Mouse (Mus musculus): ENCODE results near the gene Serpinb6d.

Gene Serpinb6d

GRCm38 (mm10) chr13:33661105-33661504, at the start of gene Serpinb6d:
Gene Serpinb6d (plus strand): TSS chr13:33661405.
- no peak for DNase-seq

DNA sequence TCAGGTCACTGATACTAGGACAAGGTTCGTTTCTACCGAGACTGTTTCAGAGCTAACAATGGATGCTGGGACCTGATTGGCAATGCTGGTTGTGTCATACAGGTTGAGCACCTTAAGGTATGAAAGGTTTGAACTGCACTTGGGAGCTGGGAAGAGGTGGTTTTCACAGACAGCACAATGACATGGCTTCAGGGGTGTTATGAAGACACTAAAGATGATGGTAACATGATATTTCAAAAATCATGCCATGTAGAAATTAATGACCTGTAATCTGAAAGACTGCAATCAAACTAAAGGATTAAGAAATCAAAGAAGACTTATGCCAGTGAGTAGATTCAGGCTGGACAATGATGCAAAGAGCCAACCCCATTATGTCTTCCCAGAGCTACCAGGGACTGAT, 38.3 kb upstream of the Serpinb6d start:
- no peak for DNase-seq

DNA sequence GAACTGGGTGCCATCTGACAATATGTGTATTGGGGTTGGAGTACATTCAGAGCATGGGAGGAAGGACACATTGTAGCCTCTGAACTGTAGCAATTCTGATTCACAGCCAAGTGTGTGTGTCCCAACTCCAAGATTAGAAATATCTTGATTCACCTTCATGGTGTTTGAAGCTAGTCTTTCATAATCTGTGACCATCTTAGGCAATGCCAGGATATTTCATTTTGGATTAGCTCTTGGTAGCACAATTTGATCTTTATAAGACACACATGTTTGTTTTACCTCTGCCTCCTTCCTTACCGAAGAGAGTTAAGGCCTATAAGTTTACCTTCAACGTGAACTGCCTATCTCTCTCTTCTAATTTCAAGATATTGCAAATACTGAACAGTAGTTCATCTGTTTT, 18.7 kb upstream of the Serpinb6d start:
- no peak for DNase-seq

GRCm38 (mm10) chr13:33662550-33662949, 1.3 kb downstream of the Serpinb6d start:
- DNase-seq: no peak

DNA sequence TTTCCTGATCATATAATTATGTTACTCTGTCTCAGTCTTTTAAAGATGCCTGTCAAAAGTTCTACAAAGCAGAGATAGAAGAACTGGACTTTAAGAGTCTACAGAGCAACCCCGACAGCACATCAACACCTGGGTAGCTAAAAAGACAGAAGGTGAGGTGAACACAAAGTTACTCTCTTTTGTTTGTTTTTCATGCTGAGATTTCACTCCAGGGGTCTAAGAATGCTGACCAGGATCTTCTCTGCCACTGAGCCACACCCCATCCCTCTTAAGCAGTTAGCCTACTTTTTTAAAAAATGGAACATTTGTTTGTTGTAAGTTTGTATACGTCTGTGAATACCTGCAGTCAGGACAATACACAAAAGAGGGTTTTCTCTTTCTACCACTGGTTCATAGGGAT, 59.1 kb downstream of the Serpinb6d start:
- no peak for DNase-seq

Measured in layer of hippocampus, adult 9-11 months (tissue).